Mouse (Mus musculus): ENCODE measurements around the gene Shank1.

Gene Shank1

GRCm38 (mm10) chr7:44337121-44337849 is 27.2 kb downstream of the Shank1 start:
- DNase-seq (ENCODE audit: extremely low read depth, low read depth), result no peak

- DNase-seq (ENCODE audit: extremely low read depth, low read depth), result no peak
Measured at GRCm38 (mm10) chr7:44340226-44340625, 30.2 kb downstream of the Shank1 start.

- no peak for DNase-seq (ENCODE audit: extremely low read depth, low read depth)
Measured at GRCm38 (mm10) chr7:44341119-44341518, 31.1 kb downstream of the Shank1 start.

GRCm38 (mm10) chr7:44341714-44342113 is 31.7 kb downstream of the Shank1 start:
- DNase-seq (ENCODE audit: extremely low read depth, low read depth), result no peak

- DNase-seq (ENCODE audit: extremely low read depth, low read depth), result no peak
Measured at GRCm38 (mm10) chr7:44343459-44344015, 33.5 kb downstream of the Shank1 start.

- no peak for DNase-seq (ENCODE audit: extremely low read depth, low read depth)
Measured at GRCm38 (mm10) chr7:44344622-44345021, 34.6 kb downstream of the Shank1 start.

GRCm38 (mm10) chr7:44349043-44349442 is 39.0 kb downstream of the Shank1 start:
- peak; percentile 55 for DNase-seq (ENCODE audit: extremely low read depth, low read depth)

GRCm38 (mm10) chr7:44350957-44351711 is 41.1 kb downstream of the Shank1 start:
- peak; percentile 76 for DNase-seq (ENCODE audit: extremely low read depth, low read depth)

GRCm38 (mm10) chr7:44351881-44352749 is 42.1 kb downstream of the Shank1 start:
- no peak for DNase-seq (ENCODE audit: extremely low read depth, low read depth)

GRCm38 (mm10) chr7:44352750-44353600 is 42.9 kb downstream of the Shank1 start:
- no peak for DNase-seq (ENCODE audit: extremely low read depth, low read depth)

- DNase-seq (ENCODE audit: extremely low read depth, low read depth), result no peak
Measured at GRCm38 (mm10) chr7:44353601-44354340, 43.7 kb downstream of the Shank1 start.

GRCm38 (mm10) chr7:44355411-44355810 is 45.4 kb downstream of the Shank1 start:
- no peak for DNase-seq (ENCODE audit: extremely low read depth, low read depth)

GRCm38 (mm10) chr7:44356590-44357481 is 46.8 kb downstream of the Shank1 start:
- no peak for DNase-seq (ENCODE audit: extremely low read depth, low read depth)

GRCm38 (mm10) chr7:44357531-44357930 is 47.5 kb downstream of the Shank1 start:
- no peak for DNase-seq (ENCODE audit: extremely low read depth, low read depth)

- no peak for DNase-seq (ENCODE audit: extremely low read depth, low read depth)
Measured at GRCm38 (mm10) chr7:44358012-44358411, 48.0 kb downstream of the Shank1 start.

- DNase-seq (ENCODE audit: extremely low read depth, low read depth), result no peak
Measured at GRCm38 (mm10) chr7:44358886-44359654, 49.0 kb downstream of the Shank1 start.

GRCm38 (mm10) chr7:44359908-44360672 is 50.0 kb downstream of the Shank1 start:
- peak; percentile 83 for DNase-seq (ENCODE audit: extremely low read depth, low read depth)

Data from MEL-GATA-1-ER (cell line).